Mouse (Mus musculus): ENCODE measurements around the gene Mbnl2. TPM values are rescaled to one million over a fixed set of nuclear protein-coding genes. Genes with fewer than 3 reads are reported as not detected.

Mbnl2 gene
- total and polyA plus RNA-seq, 3 experiments: 24.4 to 158 (median 70.1) TPM

DNA sequence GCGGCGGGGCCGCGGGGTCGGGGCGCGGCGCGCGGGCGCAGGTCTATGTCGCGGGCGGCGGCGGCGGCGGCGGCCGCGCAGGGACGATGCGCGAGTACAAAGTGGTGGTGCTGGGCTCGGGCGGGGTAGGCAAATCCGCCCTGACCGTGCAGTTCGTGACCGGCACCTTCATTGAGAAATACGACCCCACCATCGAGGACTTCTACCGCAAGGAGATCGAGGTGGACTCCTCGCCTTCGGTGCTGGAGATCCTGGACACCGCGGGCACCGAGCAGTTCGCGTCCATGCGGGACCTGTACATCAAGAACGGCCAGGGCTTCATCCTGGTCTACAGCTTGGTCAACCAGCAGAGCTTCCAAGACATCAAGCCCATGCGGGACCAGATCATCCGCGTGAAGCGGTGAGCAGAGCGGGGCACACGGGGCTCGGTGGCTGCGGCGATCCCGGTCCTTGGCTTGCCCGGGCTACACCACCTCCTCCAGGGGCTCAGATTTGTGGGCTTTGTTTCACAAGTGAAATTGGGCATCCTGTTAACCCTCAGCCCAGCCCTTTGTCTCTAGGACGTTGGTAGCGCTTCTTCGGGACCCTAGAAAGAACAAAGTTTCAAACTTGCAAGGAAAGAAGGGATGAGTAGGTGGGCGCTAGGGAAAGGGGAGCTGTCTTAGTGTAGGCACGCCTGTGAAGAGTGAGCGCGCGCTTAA is 203.3 kb downstream of the Mbnl2 start:
- peaks cover 36% of the 10 kb centered on the region for H3K4me1 ChIP-seq (ENCODE audit: insufficient read depth, low read depth, low read length)
- TF ChIP-seq GATA1 (IDR thresholded peaks at IDR 0.05; ENCODE audit: borderline replicate concordance, low read length): no peak
- no peak for TF ChIP-seq POLR2AphosphoS5 (IDR thresholded peaks at IDR 0.05; ENCODE audit: insufficient replicate concordance, low read depth, low read length)
- no peak for TF ChIP-seq GATA2 (IDR thresholded peaks at IDR 0.05; ENCODE audit: borderline replicate concordance, low read depth, low read length)
- TF ChIP-seq CTCF (IDR thresholded peaks at IDR 0.05; ENCODE audit: low read depth, low read length): no peak
- no peak for TF ChIP-seq TAL1 (conservative IDR thresholded peaks at IDR 0.05; ENCODE audit: low read depth, low read length)
- H3K9me3 ChIP-seq (replicated peaks): no peaks in the 10 kb centered on the region; the same call in 1 of the 2 replicates
- H3K4me3 ChIP-seq (ENCODE audit: low read depth, low read length): peak overlapping the region; percentile 77
- H3K27me3 ChIP-seq (ENCODE audit: insufficient read depth, low read length): no peaks in the 10 kb centered on the region
- DNase-seq (ENCODE audit: low spot score): peak; percentile 21
- H3K36me3 ChIP-seq (replicated peaks): peaks cover 23% of the 10 kb centered on the region
- ATAC-seq (ENCODE audit: extremely low read depth, insufficient number of reproducible peaks, low FRiP score, poor library complexity, severe bottlenecking): no peak

DNA sequence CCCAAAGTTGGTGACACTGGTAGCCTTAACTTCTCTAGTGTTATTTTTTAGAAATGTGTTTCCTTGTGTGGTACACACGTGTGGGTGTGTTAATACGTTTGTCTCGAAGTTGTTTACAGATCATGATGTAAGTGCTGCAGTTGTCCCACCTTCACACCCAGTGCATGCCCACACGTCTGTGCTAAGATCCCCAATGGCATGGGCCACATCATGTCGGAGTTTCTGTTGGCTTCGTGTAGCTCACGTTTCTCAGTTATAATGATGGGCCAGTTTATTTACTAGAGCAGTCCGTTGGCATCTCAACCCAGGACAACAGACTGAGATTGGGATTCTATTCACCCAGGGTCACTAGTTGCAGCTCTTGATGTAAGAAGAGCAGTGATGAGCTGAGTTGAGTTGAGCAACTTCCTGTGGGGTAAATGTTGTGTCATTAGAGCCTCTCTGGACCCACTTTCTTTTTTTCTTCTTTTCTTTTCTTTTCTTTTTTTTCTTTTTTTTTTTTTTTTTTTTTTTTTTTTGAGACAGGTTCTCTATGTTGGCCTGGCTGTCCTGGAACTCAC is 205.0 kb downstream of the Mbnl2 start:
- ATAC-seq (ENCODE audit: extremely low read depth, insufficient number of reproducible peaks, low FRiP score, poor library complexity, severe bottlenecking) (no peak), DNase-seq (ENCODE audit: low spot score) (no peak)
- TF ChIP-seq GATA2 (IDR thresholded peaks at IDR 0.05; ENCODE audit: borderline replicate concordance, low read depth, low read length) (no peak), GATA1 (IDR thresholded peaks at IDR 0.05; ENCODE audit: borderline replicate concordance, low read length) (no peak), CTCF (IDR thresholded peaks at IDR 0.05; ENCODE audit: low read depth, low read length) (no peak), TAL1 (conservative IDR thresholded peaks at IDR 0.05; ENCODE audit: low read depth, low read length) (no peak), POLR2AphosphoS5 (IDR thresholded peaks at IDR 0.05; ENCODE audit: insufficient replicate concordance, low read depth, low read length) (no peak)
- no peaks in the 10 kb centered on the region; the same call in 1 of the 2 replicates for H3K9me3 ChIP-seq (replicated peaks)
- H3K27me3 ChIP-seq (ENCODE audit: insufficient read depth, low read length): no peaks in the 10 kb centered on the region
- H3K4me1 ChIP-seq (ENCODE audit: insufficient read depth, low read depth, low read length): peaks cover 36% of the 10 kb centered on the region
- peaks cover 32% of the 10 kb centered on the region for H3K36me3 ChIP-seq (replicated peaks)
- 0 out of 2 replicates have a peak overlapping the region, but pooled peaks have one; percentile 14 for H3K4me3 ChIP-seq (ENCODE audit: low read depth, low read length)

DNA sequence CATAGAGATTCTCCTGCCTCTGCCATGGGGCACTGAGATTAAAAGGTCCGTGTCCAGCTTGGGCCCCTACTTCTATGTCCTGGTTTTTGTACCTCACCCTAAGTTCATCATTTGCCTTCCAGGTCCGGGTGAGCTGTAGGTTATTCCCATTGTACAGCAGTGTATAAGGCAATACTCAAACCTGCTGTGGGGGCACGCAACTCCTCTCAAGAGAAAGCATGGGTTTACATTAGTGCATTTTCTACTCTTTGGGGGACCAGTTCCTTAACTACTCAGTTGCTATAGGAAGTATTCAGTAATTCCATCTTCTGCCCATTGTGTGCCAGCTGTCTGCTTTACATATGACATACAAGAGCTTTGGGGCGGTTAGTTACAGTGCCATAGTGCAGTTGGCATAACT is 205.5 kb downstream of the Mbnl2 start:
- peaks cover 36% of the 10 kb centered on the region for H3K4me1 ChIP-seq (ENCODE audit: insufficient read depth, low read depth, low read length)
- DNase-seq (ENCODE audit: low spot score) (no peak), ATAC-seq (ENCODE audit: extremely low read depth, insufficient number of reproducible peaks, low FRiP score, poor library complexity, severe bottlenecking) (no peak)
- H3K9me3 ChIP-seq (replicated peaks): no peaks in the 10 kb centered on the region; the same call in 1 of the 2 replicates
- TF ChIP-seq CTCF (IDR thresholded peaks at IDR 0.05; ENCODE audit: low read depth, low read length): no peak
- TF ChIP-seq POLR2AphosphoS5 (IDR thresholded peaks at IDR 0.05; ENCODE audit: insufficient replicate concordance, low read depth, low read length): no peak
- TF ChIP-seq TAL1 (conservative IDR thresholded peaks at IDR 0.05; ENCODE audit: low read depth, low read length): no peak
- TF ChIP-seq GATA2 (IDR thresholded peaks at IDR 0.05; ENCODE audit: borderline replicate concordance, low read depth, low read length): no peak
- no peak for TF ChIP-seq GATA1 (IDR thresholded peaks at IDR 0.05; ENCODE audit: borderline replicate concordance, low read length)
- H3K36me3 ChIP-seq (replicated peaks): peaks cover 32% of the 10 kb centered on the region
- no peaks in the 10 kb centered on the region for H3K27me3 ChIP-seq (ENCODE audit: insufficient read depth, low read length)
- no peak overlapping the region for H3K4me3 ChIP-seq (ENCODE audit: low read depth, low read length)

Other genes with a start within 250 kb of the Mbnl2 start
- gene Oxgr1, start 233.2 kb upstream of the Mbnl2 start, total RNA-seq (2014; fragmentation: Nextera tagmentation): not detected in 2 replicates
- 0.12 and 0.16 TPM in 2 replicates for gene Oxgr1, start 233.2 kb upstream of the Mbnl2 start, total RNA-seq (2017)
- gene Oxgr1, start 233.2 kb upstream of the Mbnl2 start, polyA plus RNA-seq (2012): 0.01 TPM in 1 of 2 replicates, not detected in the other
- 21.4 and 25.1 TPM in 2 replicates for gene Rap2a, start 202.8 kb downstream of the Mbnl2 start, total RNA-seq (2014; fragmentation: Nextera tagmentation)
- 7.4 and 8.7 TPM in 2 replicates for gene Rap2a, start 202.8 kb downstream of the Mbnl2 start, total RNA-seq (2017)
- gene Rap2a, start 202.8 kb downstream of the Mbnl2 start, polyA plus RNA-seq (2012): 3.6 and 3.7 TPM in 2 replicates

Measured in G1E (cell line).